In genomic region chr16:38549479-38550396, GRCm38 (mm10) we compare ENCODE assay signal across 8 mouse cellular contexts. TPM values are rescaled to one million over a fixed set of nuclear protein-coding genes. Genes with fewer than 3 reads are reported as not detected.
DNase-seq lines count a peak whose midpoint lies in the region; ATAC-seq lines count a peak whose summit lies in the region.

Poglut1 (minus strand) TSS chr16:38550258.

- peak within 1 kb of the TSS; percentile 88 for H3K27ac ChIP-seq in hindbrain, embryonic 13.5 days

- peak; percentile 84 for DNase-seq in NIH3T3 (ENCODE audit: low read depth)
- peak; percentile 89 to 91 for DNase-seq in cerebellum, postnatal 14 days
- DNase-seq in frontal cortex, postnatal 25 days (ENCODE audit: low spot score in 2 of 2), result peak; percentile 68 to 70
- peak; percentile 71 to 75 for DNase-seq in layer of hippocampus, postnatal 25 days (ENCODE audit: extremely low spot score in 1 of 2, low spot score in 1 of 2)
- peak; percentile 79 for DNase-seq in lung, postnatal 25 days (ENCODE audit: low spot score)
- peak; percentile 86 for DNase-seq in retina, embryonic 14.5 days (ENCODE audit: low spot score)
- DNase-seq in thymus, postnatal 36 days, result peak; percentile 72 to 77

- peaks cover 22% of the 10 kb centered on the region for H3K4me1 ChIP-seq in hindbrain, embryonic 13.5 days (replicated peaks)

- peak within 1 kb of the TSS; percentile 86 for H3K4me3 ChIP-seq in hindbrain, embryonic 13.5 days

- H3K4me2 ChIP-seq in hindbrain, embryonic 13.5 days, result peak within 1 kb of the TSS; percentile 77

- peaks cover 22% of the 10 kb centered on the region for H3K36me3 ChIP-seq in hindbrain, embryonic 13.5 days

- H3K27me3 ChIP-seq in hindbrain, embryonic 13.5 days, result peaks cover 26% of the 10 kb centered on the region

- 3% methylated on average over 54 of the region's 54 CpGs for WGBS in hindbrain, embryonic 13.5 days

- peak; percentile 95 for ATAC-seq in hindbrain, embryonic 13.5 days (ENCODE audit: low FRiP score)

- no peaks in the 10 kb centered on the region for H3K9me3 ChIP-seq in hindbrain, embryonic 13.5 days

- H3K9ac ChIP-seq in hindbrain, embryonic 13.5 days, result peak within 1 kb of the TSS; percentile 95

RNA-seq across cellular contexts. Expression of gene Poglut1, which starts in this region (rescaled TPM):
- polyA plus RNA-seq in hindbrain, embryonic 13.5 days (2015; fragmentation: Nextera tagmentation; extraction: Ambion mirVana), result 62.0 and 66.7 TPM in 2 replicates
- 10 to 100 TPM; 44.7 to 48.6 TPM for total RNA-seq in layer of hippocampus, postnatal 25 days (2021)

Comparison
In these comparisons a context has a peak if more than half of its experiments do, and no peak if none do; other contexts are left out.
1. Peak in every context shown above with its lines: DNase-seq, ATAC-seq, H3K4me3 ChIP-seq and H3K27ac ChIP-seq.